Mouse (Mus musculus): ENCODE measurements around the gene Acbd5.
"Not testable (repeated sequence)": the region's sequence is repeated elsewhere in the genome, so short reads cannot be mapped to it uniquely, and the experiment has no call there.

DNA sequence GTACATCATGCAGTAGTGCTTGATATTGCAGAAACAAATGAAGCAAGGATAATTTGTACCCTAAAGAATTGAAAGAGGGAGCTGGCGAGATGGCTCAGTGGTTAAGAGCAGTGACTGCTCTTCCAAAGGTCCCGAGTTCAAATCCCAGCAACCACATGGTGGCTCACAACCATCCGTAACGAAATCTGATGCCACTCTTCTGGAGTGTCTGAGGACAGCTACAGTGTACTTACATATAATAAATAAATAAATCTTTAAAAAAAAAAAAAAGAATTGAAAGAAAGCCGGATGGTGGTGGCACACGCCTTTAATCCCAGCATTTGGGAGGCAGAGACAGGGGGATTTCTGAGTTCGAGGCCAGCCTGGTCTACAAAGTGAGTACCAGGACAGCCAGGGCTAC is 27.3 kb upstream of the Acbd5 start:
- not testable (repeated sequence) for TF ChIP-seq EP300 (optimal IDR thresholded peaks at IDR 0.05); CTCF (IDR thresholded peaks at IDR 0.05; ENCODE audit: low read depth)
